Mouse (Mus musculus) mesoderm, embryonic 11.5 days (tissue): ENCODE data around the gene Med29.
A peak's percentile ranks its signal among the peaks of the same experiment; 100 is the strongest.

ENCODE experiments used
- DNase-seq: peaks from one replicate; pipeline ENCODE4 v3.0.0-alpha.2; 2012; ENCODE audit warnings: low read depth, low spot score

Gene Med29

DNA sequence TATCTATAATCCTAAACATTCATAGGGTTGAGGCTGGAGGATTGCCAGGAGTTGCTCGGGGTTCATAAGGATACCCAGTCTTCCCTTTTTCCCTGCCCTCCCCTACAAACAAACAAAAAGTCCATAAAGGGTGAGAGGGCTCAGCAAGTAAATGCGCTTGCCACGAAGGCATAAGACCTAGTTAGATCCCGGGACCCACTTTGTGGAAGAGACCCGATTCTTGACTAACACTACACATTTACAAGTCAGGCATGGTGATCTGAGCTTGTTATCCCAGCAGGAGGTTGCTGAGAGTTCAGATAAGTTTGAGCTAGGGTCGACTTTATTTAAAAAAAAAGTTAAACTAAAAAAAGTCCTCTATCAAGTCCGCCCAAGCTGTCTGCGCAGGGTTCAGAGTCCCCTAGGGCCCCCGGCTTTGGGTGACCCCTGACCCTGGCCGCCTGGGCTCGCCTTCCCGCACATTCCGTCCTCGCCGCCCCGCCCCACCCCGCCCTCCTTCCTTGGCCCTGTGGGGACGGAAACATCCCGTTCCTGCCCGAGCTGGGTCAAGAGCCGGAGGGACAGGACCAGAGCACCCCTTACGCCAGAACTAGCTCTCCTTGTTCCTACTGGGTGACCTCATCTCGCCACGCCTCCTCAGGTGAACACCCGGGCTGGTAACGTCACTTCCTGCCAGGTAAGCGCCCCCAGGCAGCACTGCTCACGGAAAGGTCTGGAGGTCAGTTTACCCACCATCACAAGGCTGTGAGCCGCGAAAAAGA is 16.3 kb downstream of the Med29 start:
- peak; percentile 39 for DNase-seq

DNA sequence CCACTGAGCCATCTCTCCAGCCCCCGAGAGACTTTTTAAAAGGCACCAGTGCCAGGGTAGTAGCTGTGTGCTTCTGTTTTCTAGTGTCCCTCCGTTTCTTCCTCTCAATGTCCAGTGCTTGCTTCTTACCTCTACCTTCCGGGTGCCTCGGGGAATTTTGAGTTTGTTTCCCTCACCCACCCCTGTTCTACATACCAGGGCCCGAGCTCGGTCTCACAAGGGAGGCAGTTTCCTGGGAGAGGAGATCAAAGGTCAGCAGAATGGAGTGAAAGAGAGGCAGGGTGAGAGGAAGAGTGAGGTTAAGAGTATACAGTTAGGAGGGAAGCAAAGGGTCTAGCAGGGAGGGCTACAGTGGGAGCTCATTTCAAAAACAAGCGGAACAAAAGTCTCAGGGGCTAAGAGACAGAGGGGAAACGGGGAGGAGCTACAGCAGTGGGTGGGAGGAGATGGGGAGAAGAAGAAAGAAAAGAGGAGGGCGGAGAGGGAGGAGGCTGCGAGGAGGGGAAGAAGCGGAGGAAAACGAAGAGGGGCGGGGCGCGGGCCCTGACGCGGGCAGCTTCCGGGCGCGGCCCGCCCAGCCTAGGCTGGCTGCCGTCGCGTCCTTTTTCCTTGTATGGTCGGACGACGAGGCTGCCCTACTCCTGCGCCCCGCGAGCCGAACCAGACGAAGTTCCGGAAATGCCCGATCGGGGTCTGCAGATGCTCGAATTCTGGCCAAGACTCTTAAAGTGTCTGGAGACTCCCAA is 17.2 kb downstream of the Med29 start:
- peak; percentile 91 for DNase-seq

DNA sequence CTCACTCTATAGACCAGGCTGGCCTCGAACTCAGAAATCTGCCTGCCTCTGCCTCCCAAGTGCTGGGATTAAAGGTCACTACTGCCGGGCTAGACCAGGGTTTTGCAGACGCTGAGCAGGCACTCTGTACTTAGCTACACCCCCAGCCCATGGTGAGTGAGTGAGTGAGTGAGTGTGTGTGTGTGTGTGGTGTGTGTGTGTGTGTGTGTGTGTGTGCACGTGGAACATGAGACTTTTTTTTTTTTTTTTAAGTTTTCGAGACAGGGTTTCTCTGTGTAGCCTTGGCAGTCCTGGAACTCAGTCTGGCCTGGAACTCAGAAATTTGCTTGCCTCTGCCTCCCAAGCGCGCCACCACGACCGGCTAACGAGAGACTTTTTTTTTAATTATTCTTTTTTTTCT is 17.9 kb downstream of the Med29 start:
- DNase-seq = no peak

DNA sequence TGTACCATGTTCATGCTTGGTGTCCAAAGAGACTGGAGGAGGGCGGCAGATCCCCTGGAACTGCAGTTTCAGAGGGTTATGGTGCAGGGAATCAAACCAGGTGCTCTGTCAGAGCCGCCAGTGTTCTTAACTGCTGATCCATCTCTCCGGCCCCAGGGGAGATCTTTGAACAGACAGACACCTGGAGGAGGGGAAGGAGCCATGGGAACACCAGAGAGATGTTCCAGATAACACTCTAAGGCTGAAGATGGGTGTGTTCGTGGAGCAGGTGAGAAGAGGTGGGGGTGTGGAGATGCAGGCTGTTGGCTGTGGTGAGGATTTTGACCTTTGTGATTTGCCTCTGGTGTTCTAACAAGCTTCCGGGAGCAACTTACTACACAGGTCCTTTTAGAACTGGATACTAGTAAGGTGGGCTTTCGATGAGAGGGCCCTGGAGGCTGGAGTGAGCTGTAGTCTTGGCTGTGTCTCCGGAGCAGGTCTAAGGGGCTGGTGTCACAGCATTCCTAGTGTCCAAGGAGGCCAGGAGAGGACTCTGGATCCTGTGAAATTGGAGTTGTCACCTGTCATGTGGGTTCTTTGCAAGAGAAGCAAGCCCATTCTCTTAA is 18.5 kb downstream of the Med29 start:
- DNase-seq = no peak

DNA sequence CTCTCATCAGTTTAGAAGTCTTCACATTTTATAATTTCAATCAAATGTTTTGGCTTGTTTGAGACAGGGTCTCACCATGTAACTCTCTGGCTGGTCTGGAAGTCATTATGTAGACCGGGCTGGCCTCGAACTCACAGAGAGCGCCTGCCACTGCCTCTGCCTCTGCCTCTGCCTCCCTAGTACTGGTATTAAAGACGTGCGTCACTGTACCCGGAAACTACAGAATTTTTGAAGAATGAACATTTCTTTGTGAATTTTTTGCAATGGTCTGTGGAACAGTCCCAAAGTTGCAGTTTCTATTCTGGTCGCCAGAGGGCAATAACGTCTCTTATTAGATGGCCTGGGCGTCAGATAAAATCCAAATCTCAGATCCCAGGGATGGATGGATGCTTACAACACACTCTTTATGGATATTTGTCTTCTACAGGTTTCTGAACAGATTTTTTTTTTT is 19.4 kb downstream of the Med29 start:
- peak; percentile 92 for DNase-seq

DNA sequence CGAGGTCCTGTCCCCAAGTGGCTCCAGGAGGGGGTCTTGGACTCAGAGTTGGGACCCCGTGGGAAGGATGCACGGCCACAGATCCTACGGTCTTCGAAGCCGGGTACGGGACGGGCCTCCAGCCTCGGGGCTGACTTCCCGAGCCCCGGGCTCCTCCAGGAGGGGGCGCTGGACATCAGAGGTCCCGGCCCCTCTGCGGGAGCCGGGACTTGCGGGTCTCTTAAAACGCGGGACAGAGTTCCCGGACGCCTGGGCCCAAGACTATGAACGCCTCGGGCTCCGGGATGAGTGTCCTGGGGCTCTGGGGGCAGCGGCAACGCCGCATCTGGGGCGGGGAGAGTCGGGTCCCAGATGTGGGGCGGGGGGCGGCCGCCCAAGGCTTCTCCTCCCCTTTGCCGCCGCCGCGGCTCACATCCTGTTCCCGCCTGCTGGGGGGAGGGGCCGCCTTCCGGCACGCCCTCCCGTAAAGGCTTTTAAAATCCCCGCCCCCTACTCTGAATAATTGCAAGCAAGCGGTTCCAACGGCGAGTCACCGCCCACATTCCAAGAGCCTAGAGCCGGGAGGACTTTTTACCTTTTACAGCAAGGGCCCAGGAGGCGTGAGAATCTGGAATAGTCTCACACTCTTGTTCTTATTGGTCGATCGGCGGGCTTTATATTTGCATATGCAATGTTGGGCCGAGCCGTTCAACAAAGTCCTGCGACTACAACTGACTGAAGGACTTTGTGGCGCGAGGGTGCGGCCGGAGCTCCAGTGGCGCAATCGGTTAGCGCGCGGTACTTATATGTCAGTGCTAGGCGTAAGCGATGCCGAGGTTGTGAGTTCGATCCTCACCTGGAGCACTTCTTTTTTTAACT is 20.0 kb downstream of the Med29 start, which contains the start of gene Plekhg2:
Gene Plekhg2 (minus strand): TSS at position 349 of the 858 bp plus-strand sequence.
- DNase-seq = peak; percentile 99

DNA sequence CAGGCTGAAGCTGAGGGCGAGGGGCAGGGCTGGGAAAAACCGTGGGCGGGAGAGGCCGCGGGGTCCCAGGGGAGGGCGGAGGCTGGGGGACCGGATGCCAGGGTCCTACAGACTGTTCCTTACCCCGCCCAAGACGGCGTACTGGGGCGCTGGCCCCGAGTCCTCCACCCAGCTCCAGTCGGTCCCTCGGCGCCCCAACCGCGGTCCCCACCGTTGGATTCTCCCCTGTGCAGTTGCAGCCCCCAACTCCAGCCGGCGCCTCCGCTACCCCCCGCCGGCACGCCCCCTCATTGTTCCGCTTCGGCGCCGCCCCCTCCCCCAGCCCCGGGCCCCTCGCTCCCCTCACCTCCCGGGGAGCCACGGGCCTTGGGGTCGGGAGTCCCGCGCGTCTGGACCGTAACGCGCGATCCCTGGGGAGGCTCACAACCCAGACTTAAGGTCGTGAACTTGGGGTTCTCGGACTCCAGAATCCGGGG is 21.0 kb downstream of the Med29 start:
- peak; percentile 43 for DNase-seq

DNA sequence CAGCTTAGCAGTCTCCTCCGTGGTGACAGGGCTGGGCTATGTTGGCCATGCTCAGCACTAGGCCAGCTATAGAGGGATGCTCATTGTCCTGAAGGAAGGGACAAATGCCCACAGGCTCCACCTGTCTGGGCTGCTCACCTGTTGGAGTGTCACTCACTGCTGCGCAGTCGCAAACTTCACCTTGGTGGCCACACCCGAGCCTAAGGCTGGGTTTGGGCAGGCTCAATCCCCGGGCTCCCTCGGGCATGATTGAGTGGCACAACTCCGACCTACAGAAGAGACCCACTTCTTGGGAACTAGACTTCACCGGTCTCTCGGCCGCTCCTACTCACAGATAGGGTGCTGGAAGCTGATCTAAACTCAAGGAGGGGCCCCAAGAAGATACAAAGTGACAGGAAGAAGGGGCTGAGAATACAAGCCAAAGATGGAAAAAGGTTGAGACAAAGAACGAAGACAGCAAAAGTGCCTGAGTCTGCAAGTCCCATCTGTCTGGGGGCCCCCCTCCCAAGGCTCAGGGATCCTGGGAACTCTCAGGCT is 21.5 kb downstream of the Med29 start:
- no peak for DNase-seq

DNA sequence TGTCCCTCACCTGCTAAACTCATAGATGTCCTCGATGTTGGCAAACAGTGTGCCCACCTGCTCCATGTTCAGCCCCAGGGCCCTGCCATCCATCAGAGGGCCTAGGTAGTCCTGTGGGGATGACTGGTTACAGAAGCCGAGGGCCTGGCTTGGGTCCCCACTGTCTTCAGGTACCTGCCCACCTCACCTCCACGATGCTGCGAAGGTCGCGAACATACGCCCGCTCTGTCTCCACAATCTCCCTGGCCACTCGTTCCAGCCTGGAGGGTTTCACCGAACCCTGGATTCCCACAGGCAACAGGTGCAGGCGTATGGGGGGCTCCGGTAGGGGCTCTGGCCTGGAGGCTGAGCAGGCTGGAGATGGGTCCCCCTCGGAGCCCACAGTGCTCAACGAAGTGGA is 22.5 kb downstream of the Med29 start:
- no peak for DNase-seq

DNA sequence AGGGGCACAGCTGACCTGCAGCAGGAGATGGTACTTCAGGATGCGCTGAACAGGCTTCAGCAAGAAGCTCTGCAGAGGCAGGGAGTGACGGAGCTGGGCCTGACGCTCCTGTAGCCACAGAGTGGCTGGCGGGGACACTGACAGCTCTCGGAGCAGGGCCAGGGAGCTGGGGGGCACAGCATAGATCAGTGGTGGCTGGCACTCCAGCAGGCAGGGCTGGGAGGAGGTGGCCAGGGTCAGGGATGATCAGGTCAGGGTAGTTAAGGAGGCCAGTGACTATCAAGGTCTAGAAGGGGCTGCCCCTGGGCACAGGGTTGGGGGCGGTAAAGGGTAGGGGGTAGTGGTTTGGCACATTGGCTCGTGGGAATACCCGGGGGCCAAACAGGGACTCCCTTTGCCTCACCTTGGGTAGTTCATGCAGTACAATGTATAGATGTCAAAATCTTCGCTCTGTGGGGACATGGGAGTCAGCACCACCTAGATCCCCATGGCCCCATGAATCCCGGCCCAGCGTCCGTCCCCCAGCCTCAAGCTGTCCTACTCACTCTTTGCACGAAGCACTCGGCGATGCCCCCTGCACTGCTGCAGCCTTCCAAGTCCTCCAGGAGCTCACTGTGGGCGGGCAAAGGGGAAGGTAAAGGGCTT is 24.1 kb downstream of the Med29 start:
- DNase-seq = no peak

DNA sequence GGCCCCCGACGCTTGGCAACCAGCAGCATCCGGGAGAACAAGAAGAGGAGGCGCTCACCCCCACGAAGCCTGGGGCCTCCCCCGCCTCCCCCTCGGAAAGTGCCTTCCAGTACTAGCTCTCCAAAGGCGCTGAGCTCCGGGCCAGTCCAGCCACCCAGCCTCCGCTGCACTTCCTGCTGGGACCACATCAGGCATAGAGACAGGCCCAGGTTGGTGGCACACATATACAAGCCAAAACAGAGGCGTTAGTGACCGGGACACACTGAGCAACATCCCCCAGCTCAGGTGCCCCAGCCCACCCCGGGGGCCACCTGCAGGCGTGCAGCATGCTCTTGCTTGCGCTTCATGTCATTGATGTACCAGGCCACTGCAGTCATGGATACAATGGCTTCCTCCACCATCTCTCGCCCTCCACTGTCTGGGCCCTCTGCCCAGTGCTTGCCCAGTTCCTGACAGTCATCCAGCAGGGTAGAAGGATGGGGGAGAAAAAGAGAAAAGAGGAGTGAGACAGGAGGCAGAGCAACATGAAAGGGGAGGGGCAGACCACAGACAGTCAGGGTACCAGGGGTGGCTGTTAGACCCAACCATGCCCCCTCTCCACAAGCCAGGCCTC is 24.7 kb downstream of the Med29 start:
- no peak for DNase-seq

DNA sequence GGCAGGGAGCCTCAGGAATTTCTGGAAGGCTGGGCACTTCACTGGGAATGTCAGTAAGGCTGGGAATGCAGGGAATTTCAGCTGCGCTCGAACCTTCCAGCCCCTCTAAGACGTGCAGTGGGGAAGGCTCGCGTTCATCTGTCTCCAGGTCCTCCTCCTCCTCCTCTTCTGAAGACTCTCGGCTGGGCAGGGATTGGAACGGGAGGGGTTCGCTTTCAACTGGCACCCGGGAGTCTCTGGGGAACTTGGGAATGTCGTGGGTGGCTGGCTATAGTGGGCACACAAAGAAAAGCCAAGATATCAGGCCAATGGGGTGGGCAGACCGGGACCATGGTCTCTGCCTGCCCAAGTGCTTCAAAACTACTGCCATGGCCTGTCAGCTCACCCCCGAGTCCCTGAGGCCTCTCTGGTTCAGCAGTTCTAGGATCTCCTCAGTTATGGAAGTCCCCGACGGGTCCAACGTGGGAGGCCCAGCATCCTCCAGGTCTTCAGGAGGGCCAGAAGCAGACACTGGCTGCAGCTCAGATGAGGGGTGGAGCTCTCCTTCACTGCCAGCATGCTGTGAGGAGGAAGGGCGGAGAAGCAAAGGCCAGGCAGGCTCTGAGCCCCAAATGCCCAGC is 30.0 kb downstream of the Med29 start:
- no peak for DNase-seq

DNA sequence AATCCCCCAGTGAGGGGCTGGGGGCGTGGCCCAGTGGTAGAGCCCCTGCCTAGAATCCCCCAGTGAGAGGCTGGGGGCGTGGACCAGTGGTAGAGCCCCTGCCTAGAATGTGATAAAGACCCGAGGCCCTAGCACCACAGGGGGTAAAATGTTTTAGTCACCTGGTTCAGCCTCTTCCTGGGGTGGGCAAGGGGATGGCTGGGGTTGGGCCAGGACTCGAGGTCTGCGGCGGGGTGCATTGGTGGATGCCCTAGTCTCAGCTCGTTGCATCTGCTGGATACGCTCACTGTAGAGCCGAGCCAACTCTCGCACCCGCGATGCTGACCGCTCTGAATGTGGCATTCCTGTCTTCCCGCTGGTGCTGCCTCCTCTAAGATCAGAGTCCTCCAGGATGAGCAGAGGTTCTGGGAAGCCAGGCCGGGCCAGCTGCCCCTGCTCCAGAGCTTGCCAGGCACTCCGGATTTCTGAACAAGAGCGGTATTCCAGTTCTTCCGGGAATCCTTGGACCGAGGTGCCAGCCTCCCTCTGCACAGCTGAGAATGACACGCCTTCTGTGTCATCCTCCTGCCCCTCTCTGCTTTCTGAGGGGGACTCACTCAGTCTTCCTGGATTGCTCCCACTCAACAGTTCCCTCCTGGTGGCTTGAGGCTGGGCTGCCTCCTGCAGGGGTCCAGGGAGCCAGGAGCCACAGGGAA is 30.7 kb downstream of the Med29 start:
- no peak for DNase-seq

DNA sequence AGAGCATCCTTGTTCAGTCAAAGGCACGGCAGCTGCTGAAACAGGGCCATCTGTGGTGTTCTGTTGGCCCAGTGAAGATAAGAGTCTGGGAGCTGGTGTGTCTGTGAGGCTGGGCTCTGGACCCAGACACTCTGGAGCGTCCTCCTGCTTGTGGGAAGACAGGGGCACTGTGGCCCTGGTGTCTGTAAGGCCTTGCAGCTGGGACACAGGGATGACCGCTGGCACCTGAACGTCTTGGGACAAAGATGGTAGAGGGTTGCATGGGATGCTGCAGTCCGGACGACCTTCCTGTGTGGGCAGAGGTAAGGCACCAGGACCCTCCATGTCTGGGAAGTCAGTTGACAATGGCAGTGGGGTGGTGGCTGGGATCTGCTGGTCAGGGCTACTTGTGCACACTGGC is 32.2 kb downstream of the Med29 start:
- no peak for DNase-seq

DNA sequence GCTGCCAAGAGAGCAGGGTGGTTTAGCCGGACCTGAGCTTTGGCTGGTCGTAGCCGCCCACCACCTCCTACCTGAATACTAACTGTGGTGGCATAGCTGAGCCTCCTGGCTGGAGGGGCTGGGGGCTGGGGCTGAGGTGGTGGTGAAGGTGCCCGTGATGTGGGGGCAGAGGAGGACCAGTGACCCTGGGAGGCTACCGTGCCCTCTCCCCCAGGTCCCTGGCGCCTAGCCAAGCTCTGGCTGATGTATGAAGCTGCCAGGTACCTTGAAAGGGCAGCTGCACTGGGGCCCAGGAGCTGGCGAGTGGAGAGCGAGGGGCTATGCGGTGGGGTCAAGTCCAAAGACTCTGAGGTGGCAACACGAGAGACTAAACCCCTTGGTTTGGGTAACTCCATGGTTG is 32.7 kb downstream of the Med29 start:
- DNase-seq = no peak

DNA sequence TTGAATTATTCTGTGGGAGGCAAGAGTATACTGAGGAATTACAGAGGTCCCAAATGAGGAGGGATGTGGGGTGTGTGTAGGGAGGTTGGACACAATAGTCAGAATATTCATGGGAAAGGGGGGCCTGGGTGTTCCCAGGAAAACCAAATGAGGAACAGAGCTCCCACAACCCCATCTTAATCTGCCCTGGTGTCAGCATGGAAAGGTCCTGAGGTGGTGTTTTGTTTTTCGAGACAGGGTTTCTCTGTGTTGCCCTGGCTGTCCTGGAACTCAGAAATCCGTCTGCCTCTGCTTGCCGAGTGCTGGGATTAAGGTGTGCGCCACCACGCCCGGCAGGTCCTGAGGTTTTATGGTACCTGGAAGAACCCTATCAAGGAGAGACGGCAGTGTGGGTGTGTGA is 34.1 kb downstream of the Med29 start:
- DNase-seq = no peak

DNA sequence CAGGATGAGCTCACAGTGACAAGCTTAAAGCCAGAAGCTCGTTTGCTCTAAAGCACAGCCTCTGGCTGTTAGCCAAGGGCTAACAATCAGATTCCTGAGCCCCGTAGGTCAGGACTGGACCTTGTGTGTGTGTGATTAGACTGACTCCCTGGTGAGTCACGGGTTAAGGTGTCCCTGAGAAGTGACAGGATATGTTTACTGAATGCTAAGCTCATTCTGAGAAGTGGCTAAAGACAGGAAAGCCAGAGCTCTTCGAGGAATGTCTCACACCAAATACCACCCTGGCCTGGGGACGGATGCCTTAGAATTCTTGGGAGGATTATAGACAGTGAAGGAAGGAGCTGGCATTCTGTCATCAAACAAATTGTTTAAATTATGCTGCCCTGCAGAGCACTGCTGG is 34.5 kb downstream of the Med29 start:
- DNase-seq = no peak

DNA sequence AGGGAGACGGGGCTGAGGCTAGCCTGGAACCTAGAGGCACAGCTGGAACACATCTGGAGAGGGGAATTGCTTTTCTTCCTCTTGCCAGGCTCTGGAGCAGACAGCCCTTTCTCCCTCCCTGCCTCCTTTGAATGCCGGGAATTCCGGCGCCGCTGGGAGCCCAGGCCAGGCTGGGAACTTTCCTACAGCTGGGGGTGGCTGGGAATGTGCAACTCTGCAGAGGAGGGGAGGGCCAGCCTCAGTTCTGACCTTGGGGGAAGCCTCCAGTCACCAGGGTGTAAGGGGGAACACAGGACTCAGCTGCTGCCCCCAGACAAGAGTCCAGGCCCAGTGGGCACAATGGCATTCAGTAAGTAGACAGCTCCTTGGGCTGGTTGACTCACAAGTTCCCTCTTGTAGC is 35.5 kb downstream of the Med29 start:
- peak; percentile 79 for DNase-seq

DNA sequence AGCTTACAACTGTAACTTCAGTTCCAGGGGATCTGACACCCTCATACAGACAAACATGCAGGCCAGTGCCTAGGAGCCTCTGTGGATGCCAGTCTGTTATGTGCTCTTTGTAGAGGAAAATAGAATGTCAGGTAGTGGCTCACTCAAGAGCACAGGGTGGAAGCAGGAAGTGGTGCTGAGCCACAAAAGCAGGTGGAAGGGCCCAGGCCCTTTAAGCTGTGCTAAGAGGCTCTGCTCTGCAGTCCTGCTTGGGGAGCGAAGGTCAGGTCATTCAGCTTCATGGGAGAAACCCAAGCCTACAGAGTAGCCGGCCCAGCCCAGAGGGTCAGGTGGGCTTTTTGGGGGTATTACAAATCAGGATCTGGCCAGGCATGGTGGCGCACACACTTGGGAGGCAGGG is 37.3 kb downstream of the Med29 start:
- DNase-seq = no peak
